Mouse (Mus musculus): ENCODE measurements around the gene Trim10. TPM values are rescaled to one million over a fixed set of nuclear protein-coding genes. Genes with fewer than 3 reads are reported as not detected.

Gene Trim10
- polyA plus RNA-seq, 1 experiment from 2014 or later: 227 TPM

GRCm38 (mm10) chr17:36839931-36840330 is 29.4 kb upstream of the Trim10 start:
- Histone ChIP-seq H3K4me3 (no peak overlapping the region), H3K4me2 (no peak overlapping the region), H3K9ac (no peak overlapping the region), H3K27ac (no peak overlapping the region), H3K9me3 (replicated peaks) (no peaks in the 10 kb centered on the region), H3K27me3 (replicated peaks) (peaks cover 7% of the 10 kb centered on the region; the same call in 1 of the 2 replicates), H3K36me3 (no peaks in the 10 kb centered on the region), H3K4me1 (peaks cover 54% of the 10 kb centered on the region)
- ATAC-seq: no peak
- WGBS (ENCODE audit: insufficient replicate concordance): 70% methylated on average over 3 of the region's 3 CpGs

- ATAC-seq: no peak
- H3K27ac ChIP-seq: no peak overlapping the region
Measured at GRCm38 (mm10) chr17:36840961-36841445, 28.4 kb upstream of the Trim10 start.

GRCm38 (mm10) chr17:36843696-36844095 is 25.7 kb upstream of the Trim10 start:
- H3K4me3 ChIP-seq: no peak overlapping the region
- 36% methylated on average over 7 of the region's 7 CpGs for WGBS (ENCODE audit: insufficient replicate concordance)
- peak overlapping the region; percentile 28; the same call in 1 of the 2 replicates for H3K27ac ChIP-seq
- H3K27me3 ChIP-seq (replicated peaks): 0 out of 2 replicates have a peak, but pooled peaks cover 5% of the 10 kb centered on the region
- no peak overlapping the region for H3K9ac ChIP-seq
- H3K36me3 ChIP-seq: no peaks in the 10 kb centered on the region
- H3K4me2 ChIP-seq: peak overlapping the region; percentile 47
- H3K9me3 ChIP-seq (replicated peaks): no peaks in the 10 kb centered on the region
- H3K4me1 ChIP-seq: peaks cover 43% of the 10 kb centered on the region
- ATAC-seq: no peak

More at GRCm38 (mm10) chr17:36840961-36841445, 28.4 kb upstream of the Trim10 start:
- no peak overlapping the region for H3K4me2 ChIP-seq
- H3K9ac ChIP-seq: no peak overlapping the region
- no peaks in the 10 kb centered on the region for H3K9me3 ChIP-seq (replicated peaks)
- H3K36me3 ChIP-seq: no peaks in the 10 kb centered on the region
- H3K27me3 ChIP-seq (replicated peaks): 0 out of 2 replicates have a peak, but pooled peaks cover 7% of the 10 kb centered on the region
- peaks cover 60% of the 10 kb centered on the region for H3K4me1 ChIP-seq
- H3K4me3 ChIP-seq: no peak overlapping the region

- Histone ChIP-seq H3K4me3 (no peak overlapping the region), H3K36me3 (no peaks in the 10 kb centered on the region), H3K9me3 (replicated peaks) (no peaks in the 10 kb centered on the region), H3K27ac (peak overlapping the region; percentile 28), H3K27me3 (replicated peaks) (no peaks in the 10 kb centered on the region), H3K9ac (0 out of 2 replicates have a peak overlapping the region, but pooled peaks have one; percentile 18), H3K4me1 (peaks cover 43% of the 10 kb centered on the region), H3K4me2 (peak overlapping the region; percentile 47)
- peak; percentile 90 for ATAC-seq
Measured at GRCm38 (mm10) chr17:36844286-36844719, 25.1 kb upstream of the Trim10 start.

- H3K4me3 ChIP-seq: no peak overlapping the region
- no peak for ATAC-seq
- peaks cover 43% of the 10 kb centered on the region for H3K4me1 ChIP-seq
- peak overlapping the region; percentile 47 for H3K4me2 ChIP-seq
- H3K9ac ChIP-seq: no peak overlapping the region
- H3K27ac ChIP-seq: peak overlapping the region; percentile 28
- no peaks in the 10 kb centered on the region for H3K9me3 ChIP-seq (replicated peaks)
- H3K27me3 ChIP-seq (replicated peaks): no peaks in the 10 kb centered on the region
- WGBS (ENCODE audit: insufficient replicate concordance): 66% methylated on average over 1 of the region's 1 CpGs
- H3K36me3 ChIP-seq: no peaks in the 10 kb centered on the region
Measured at GRCm38 (mm10) chr17:36844725-36845124, 24.6 kb upstream of the Trim10 start.

- Histone ChIP-seq H3K36me3 (peaks cover 25% of the 10 kb centered on the region), H3K4me2 (no peak overlapping the region), H3K4me1 (peaks cover 36% of the 10 kb centered on the region), H3K27ac (no peak overlapping the region), H3K9ac (no peak overlapping the region), H3K4me3 (no peak overlapping the region), H3K27me3 (replicated peaks) (no peaks in the 10 kb centered on the region; the same call in none of the 2 replicates), H3K9me3 (replicated peaks) (no peaks in the 10 kb centered on the region)
- ATAC-seq: no peak
- WGBS (ENCODE audit: insufficient replicate concordance): 65% methylated on average over 5 of the region's 5 CpGs
Measured at GRCm38 (mm10) chr17:36848911-36849310, 20.5 kb upstream of the Trim10 start.

GRCm38 (mm10) chr17:36849992-36850391 is 19.4 kb upstream of the Trim10 start:
- no peaks in the 10 kb centered on the region for H3K9me3 ChIP-seq (replicated peaks)
- ATAC-seq: no peak
- H3K4me2 ChIP-seq: no peak overlapping the region
- no peak overlapping the region for H3K4me3 ChIP-seq
- H3K9ac ChIP-seq: no peak overlapping the region
- H3K4me1 ChIP-seq: peaks cover 25% of the 10 kb centered on the region
- H3K27ac ChIP-seq: no peak overlapping the region
- WGBS (ENCODE audit: insufficient replicate concordance): 80% methylated on average over 2 of the region's 2 CpGs
- H3K27me3 ChIP-seq (replicated peaks): no peaks in the 10 kb centered on the region; the same call in none of the 2 replicates
- H3K36me3 ChIP-seq: peaks cover 33% of the 10 kb centered on the region

GRCm38 (mm10) chr17:36851200-36851599 is 18.2 kb upstream of the Trim10 start:
- 82% methylated on average over 5 of the region's 5 CpGs for WGBS (ENCODE audit: insufficient replicate concordance)
- peaks cover 13% of the 10 kb centered on the region for H3K4me1 ChIP-seq
- no peak overlapping the region for H3K4me2 ChIP-seq
- H3K9me3 ChIP-seq (replicated peaks): no peaks in the 10 kb centered on the region
- H3K4me3 ChIP-seq: no peak overlapping the region
- no peaks in the 10 kb centered on the region; the same call in none of the 2 replicates for H3K27me3 ChIP-seq (replicated peaks)
- peaks cover 39% of the 10 kb centered on the region for H3K36me3 ChIP-seq
- no peak for ATAC-seq
- H3K9ac ChIP-seq: no peak overlapping the region
- no peak overlapping the region for H3K27ac ChIP-seq

- H3K9ac ChIP-seq: no peak overlapping the region
Measured at GRCm38 (mm10) chr17:36851627-36852026, 17.7 kb upstream of the Trim10 start.

GRCm38 (mm10) chr17:36855484-36855883 is 13.9 kb upstream of the Trim10 start:
- H3K36me3 ChIP-seq: peaks cover 70% of the 10 kb centered on the region
- no peak overlapping the region for H3K4me2 ChIP-seq
- H3K9ac ChIP-seq: no peak overlapping the region
- ATAC-seq: no peak
- no peaks in the 10 kb centered on the region for H3K9me3 ChIP-seq (replicated peaks)
- H3K27me3 ChIP-seq (replicated peaks): no peaks in the 10 kb centered on the region; the same call in none of the 2 replicates
- H3K4me3 ChIP-seq: no peak overlapping the region
- WGBS (ENCODE audit: insufficient replicate concordance): 78% methylated on average over 3 of the region's 3 CpGs
- peaks cover 19% of the 10 kb centered on the region for H3K4me1 ChIP-seq
- no peak overlapping the region for H3K27ac ChIP-seq

More at GRCm38 (mm10) chr17:36851627-36852026, 17.7 kb upstream of the Trim10 start:
- 41% methylated on average over 5 of the region's 5 CpGs for WGBS (ENCODE audit: insufficient replicate concordance)
- Histone ChIP-seq H3K9me3 (replicated peaks) (no peaks in the 10 kb centered on the region), H3K4me3 (no peak overlapping the region), H3K36me3 (peaks cover 43% of the 10 kb centered on the region), H3K27me3 (replicated peaks) (no peaks in the 10 kb centered on the region; the same call in none of the 2 replicates), H3K4me2 (no peak overlapping the region), H3K27ac (no peak overlapping the region), H3K4me1 (peaks cover 12% of the 10 kb centered on the region)
- no peak for ATAC-seq

- H3K4me3 ChIP-seq: no peak overlapping the region
- peaks cover 64% of the 10 kb centered on the region for H3K36me3 ChIP-seq
- 72% methylated on average over 4 of the region's 4 CpGs for WGBS (ENCODE audit: insufficient replicate concordance)
- ATAC-seq: no peak
- no peaks in the 10 kb centered on the region for H3K9me3 ChIP-seq (replicated peaks)
- no peak overlapping the region for H3K4me2 ChIP-seq
- no peak overlapping the region for H3K9ac ChIP-seq
- peaks cover 14% of the 10 kb centered on the region for H3K4me1 ChIP-seq
- peaks cover 6% of the 10 kb centered on the region for H3K27me3 ChIP-seq (replicated peaks)
- H3K27ac ChIP-seq: no peak overlapping the region
Measured at GRCm38 (mm10) chr17:36856236-36856635, 13.1 kb upstream of the Trim10 start.

- Histone ChIP-seq H3K9me3 (replicated peaks) (no peaks in the 10 kb centered on the region), H3K9ac (no peak overlapping the region), H3K36me3 (peaks cover 49% of the 10 kb centered on the region), H3K4me2 (no peak overlapping the region), H3K4me3 (no peak overlapping the region), H3K4me1 (0 out of 2 replicates have a peak, but pooled peaks cover 7% of the 10 kb centered on the region), H3K27me3 (replicated peaks) (peaks cover 26% of the 10 kb centered on the region), H3K27ac (no peak overlapping the region)
- ATAC-seq: no peak
- 54% methylated on average over 3 of the region's 3 CpGs for WGBS (ENCODE audit: insufficient replicate concordance)
Measured at GRCm38 (mm10) chr17:36858181-36858580, 11.2 kb upstream of the Trim10 start.

GRCm38 (mm10) chr17:36861680-36862079 is 7.7 kb upstream of the Trim10 start:
- Histone ChIP-seq H3K27ac (no peak overlapping the region), H3K9ac (no peak overlapping the region), H3K4me1 (peaks cover 24% of the 10 kb centered on the region), H3K4me3 (no peak overlapping the region), H3K36me3 (peaks cover 27% of the 10 kb centered on the region), H3K9me3 (replicated peaks) (no peaks in the 10 kb centered on the region), H3K27me3 (replicated peaks) (peaks cover 59% of the 10 kb centered on the region), H3K4me2 (no peak overlapping the region)
- no peak for ATAC-seq
- 28% methylated on average over 2 of the region's 2 CpGs for WGBS (ENCODE audit: insufficient replicate concordance)
